Mouse (Mus musculus): ENCODE measurements around the gene Nrxn2. TPM values are rescaled to one million over a fixed set of nuclear protein-coding genes. Genes with fewer than 3 reads are reported as not detected.

The Nrxn2 gene
- total RNA-seq, 2 experiments from 2014 or later, result 1.4 to 1.7 TPM

DNA sequence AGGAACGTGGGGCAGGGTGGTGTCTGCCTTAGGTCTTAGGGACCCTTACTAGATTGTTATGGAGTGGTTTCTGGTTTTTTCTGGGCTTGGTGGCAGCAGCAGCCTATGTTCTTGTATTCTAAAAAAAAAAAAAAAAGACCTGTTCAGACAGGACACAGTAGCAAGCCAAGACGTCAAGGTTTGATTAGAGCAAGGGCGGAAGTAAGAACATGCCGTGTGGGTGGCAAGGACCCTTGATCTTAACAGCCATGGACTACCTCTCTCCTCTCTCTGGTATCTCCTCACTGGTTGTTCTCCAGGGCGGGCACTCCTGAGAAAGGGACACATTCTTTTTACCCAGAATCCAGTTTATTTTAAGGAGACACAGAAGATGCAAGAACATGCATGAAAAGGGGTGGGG is 134.6 kb downstream of the Nrxn2 start:
- intact Hi-C loops (cut with DNase I), result no loop called here
- DNase-seq, result no peak

DNA sequence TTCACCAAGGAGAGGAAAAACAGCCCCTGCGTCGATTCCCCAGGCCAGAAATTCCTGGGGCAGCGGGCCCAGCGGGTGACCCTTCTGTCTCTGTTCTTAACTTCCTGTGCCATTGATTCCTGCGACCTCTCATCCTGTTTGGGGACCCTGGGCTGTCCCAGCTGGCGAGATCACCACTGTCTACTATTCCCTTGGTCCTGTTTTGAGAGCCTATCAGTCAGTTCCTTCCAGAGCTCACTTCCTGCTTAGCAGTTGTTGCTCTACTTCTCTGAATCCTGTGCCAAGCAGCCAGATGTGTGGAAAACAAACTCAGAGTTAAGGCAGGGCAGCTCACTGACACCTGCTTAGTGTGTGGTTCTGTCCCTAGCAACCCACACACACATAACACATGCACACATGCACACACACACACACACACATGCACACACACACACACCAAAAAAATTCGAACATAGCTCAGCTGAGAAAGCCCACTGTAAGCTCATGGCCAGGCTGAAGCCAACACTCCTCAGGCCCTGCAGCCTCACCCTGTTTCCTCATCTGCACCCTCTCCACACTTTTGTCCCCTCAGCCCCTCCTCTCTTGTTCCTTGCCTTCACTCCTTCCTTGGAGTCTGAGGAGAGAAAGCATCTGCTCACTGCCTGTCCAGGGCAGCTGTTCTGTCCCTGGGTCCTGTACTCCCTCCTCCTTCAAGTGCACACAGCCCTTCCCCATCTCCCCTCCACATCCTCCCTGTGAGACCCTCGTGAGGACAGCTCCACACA is 135.5 kb downstream of the Nrxn2 start:
- DNase-seq, result no peak
- intact Hi-C loops (cut with DNase I), result no loop called here

DNA sequence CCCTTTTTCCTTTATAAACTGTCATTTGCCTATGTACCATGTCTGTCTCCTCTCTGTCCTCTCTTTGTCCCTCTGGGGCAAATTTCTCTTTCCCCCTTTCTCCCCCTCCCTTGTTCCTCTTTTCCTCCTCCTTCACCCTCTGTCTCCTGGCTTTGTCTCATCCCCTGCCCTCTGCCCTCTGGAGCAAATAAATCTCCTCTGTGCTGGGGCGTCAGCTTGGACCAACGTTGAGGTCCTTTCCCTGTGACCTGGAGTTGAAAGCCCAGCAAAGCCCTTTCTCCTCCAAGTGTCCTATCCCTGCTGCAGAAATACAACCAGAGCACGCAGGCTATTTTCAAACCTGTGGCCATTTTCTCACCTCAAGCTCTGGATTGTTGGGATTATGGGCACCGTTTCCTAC is 141.0 kb downstream of the Nrxn2 start:
- no peak for DNase-seq
- intact Hi-C loops (cut with DNase I), result no loop called here

DNA sequence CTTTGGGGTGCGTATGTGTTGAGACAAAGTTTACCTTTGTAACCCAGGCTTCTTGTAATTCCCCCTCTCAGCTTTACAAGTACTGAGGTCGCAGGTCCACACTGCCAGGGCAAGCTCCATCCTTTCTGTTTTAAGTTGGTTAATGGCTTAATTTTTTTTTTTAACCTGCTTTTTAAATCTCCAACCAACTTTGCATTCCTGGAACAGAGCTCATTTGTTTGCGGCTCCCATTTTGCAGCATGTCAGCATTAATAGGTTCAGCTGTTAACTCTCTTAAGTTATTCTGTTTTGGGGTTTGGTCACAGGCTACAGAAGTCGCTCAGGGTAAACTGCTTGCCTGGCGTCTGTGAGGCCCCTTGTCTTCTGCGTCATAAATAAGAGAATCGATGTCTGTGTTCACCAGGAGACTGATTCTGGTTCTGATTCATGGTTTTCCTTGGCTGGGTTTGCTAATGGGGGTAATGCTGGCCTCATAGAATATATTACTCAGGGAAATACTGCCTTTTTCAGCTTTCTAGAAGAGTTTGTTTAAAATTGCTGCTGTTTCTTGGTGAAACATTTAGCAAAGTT is 141.8 kb downstream of the Nrxn2 start:
- intact Hi-C loops (cut with DNase I), result no loop called here
- no peak for DNase-seq

DNA sequence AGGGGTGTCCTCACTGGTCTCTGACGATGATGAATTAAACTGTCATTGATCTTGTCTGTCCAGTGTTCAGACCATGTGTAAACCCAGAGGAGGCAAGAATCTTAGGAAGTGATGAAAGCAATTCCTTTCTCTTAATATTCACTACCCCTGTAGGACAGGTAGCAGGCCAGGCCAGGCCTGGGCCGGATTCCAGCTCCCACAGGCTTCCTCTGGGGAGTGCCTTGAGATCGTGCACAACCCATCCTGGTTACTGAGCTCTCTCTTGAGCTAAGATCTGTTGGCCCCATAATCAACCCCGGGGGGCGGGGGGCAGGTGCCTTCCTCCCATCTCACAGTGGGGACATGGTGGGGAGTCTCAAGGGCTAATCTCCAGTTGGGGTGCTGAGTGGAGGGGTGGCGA is 146.6 kb downstream of the Nrxn2 start:
- intact Hi-C loops (cut with DNase I), result no loop called here
- DNase-seq, result no peak

DNA sequence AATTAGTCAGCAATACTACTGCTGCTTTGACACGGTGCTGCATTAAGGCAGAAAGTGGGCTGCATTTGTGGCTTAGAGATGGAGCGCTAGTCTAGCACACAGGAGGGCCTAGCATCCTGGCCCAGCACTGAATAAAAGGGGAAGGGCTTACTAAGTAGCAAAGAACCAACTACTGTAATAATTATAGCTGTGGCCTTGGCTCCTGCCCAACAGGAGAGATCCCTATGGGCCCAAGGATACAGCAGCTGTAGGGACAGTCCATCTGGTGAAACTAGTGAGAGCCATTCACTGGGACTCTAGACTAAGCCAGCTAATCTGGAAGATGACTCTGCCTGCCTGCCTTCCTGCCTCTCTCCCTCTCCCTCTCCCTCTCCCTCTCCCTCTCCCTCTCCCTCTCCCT is 147.9 kb downstream of the Nrxn2 start:
- no peak for DNase-seq
- intact Hi-C loops (cut with DNase I), result no loop called here

DNA sequence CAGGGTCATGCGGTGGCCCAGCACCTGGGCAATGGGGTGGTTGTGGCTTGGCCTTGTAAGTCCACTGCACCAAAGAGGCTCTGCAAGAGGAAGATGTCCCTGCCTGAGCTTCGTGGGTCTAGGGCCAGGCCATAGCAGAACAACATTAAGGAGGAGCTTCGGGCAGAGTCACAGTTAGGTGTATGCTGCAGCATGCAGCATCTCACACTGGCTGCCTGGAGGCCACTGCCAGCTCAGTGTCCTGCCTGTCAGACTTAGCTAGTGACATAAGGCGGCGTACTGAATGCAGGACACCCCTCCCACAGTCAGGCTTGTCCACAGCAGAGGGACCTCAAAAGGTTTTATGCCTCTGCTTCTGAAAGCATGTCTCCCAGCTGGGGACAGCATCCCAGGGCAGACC is 150.5 kb downstream of the Nrxn2 start:
- no peak for DNase-seq
- intact Hi-C loops (cut with DNase I), result no loop called here

DNA sequence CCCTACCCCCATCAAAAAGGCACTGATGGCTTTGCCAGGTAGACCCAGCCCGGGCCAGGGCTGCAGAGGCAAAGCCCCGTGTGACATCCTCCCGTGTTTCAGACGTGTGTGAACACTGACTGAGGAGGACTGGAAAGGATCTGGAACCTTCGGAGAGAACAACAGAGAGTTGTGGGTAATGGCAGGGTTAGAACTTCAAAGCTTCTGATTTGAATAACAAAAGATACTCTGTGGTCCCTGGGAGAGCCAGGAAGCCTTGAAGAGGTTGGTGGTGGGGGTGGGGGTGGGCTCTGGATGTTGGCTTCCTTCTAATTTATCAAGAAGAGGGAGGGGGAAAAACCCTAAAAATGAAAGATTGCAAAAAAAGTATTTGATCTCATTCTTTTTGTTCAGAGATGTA is 151.0 kb downstream of the Nrxn2 start:
- DNase-seq, result no peak
- intact Hi-C loops (cut with DNase I), result no loop called here

DNA sequence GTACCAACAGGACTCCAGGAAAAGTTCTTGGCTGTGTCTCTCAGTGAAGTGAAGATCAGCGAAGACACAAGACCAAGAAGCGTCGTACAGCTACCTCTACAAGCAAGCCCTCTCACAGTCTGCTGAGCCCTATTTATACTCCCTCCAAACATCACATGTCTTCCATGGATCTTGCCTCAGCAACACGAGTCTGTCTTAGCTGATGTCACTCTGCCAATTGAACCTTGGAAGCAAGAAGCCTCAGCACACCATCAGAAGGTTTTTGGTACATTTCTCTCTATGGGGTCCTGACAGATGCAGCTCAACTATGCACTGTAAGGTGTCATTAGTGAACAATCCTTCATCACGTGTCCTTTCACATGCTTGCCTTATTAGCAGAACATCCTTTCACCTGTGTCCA is 152.9 kb downstream of the Nrxn2 start:
- intact Hi-C loops (cut with DNase I), result no loop called here
- DNase-seq, result no peak

DNA sequence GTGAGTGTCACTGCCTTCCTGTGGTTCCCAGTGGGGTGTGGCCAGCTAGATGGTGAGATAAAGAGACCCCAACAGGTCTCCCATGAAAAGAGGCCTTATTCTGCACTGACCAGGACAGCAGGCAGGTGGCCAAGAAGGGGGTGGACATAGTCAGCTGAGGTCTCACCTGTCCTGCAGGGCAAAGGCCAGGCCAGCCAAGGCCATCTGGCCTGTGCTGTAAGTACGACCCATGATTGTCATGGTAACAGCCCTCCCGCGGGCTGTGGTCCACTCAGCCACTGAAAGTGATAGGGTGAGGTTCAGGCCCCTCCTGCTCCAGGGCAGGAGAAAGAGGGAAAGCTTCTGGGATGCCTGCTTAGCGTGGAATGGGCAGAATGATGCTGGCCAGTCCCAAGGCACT is 153.5 kb downstream of the Nrxn2 start:
- DNase-seq, result no peak
- intact Hi-C loops (cut with DNase I), result no loop called here

Small RNA genes within 50 kb of the gene (microRNA-seq; reads per million reads assigned to microRNA genes)
- gene Gm26460, result 0 reads per million in 2 experiments

Other genes starting within 250 kb of the Nrxn2 start
- not detected for gene Majin, start 234.3 kb upstream of the Nrxn2 start, total RNA-seq (2021)
- gene Gpha2, start 192.4 kb upstream of the Nrxn2 start, total RNA-seq (2021), result not detected
- 10 to 100 TPM; 32.2 to 34.6 TPM for gene Ppp2r5b, start 182.9 kb upstream of the Nrxn2 start, total RNA-seq (2021)
- 10 to 100 TPM; 16.5 to 18.0 TPM for gene Atg2a, start 177.1 kb upstream of the Nrxn2 start, total RNA-seq (2021)
- gene Ehd1, start 142.0 kb upstream of the Nrxn2 start, total RNA-seq (2021), result 10 to 100 TPM; 23.5 to 36.0 TPM
- gene Cdc42bpg, start 112.3 kb upstream of the Nrxn2 start, total RNA-seq (2021), result 1 to 10 TPM; 4.3 to 5.2 TPM
- 1 to 10 TPM; 6.2 to 7.0 TPM for gene Men1, start 83.8 kb upstream of the Nrxn2 start, total RNA-seq (2021)
- 10 to 100 TPM; 10.4 to 12.6 TPM for gene Map4k2, start 77.6 kb upstream of the Nrxn2 start, total RNA-seq (2021)
- gene Sf1, start 55.0 kb upstream of the Nrxn2 start, total RNA-seq (2021), result 10 to 100 TPM; 75.8 to 84.5 TPM
- 1,000 to 10,000 TPM; 7,725 to 8,373 TPM for gene Pygm, start 34.3 kb upstream of the Nrxn2 start, total RNA-seq (2021)
- gene Rasgrp2, start 19.4 kb upstream of the Nrxn2 start, total RNA-seq (2021), result 10 to 100 TPM; 11.6 to 25.4 TPM
- gene Slc22a12, start 124.3 kb downstream of the Nrxn2 start, total RNA-seq (2021), result not detected